Mouse (Mus musculus) ovary, postnatal 36 days (tissue): Measurements from ENCODE around the gene Zkscan17.
A peak's percentile ranks its signal among the peaks of the same experiment; 100 is the strongest.

Experiments
- DNase-seq: peaks from one replicate; pipeline ENCODE4 v3.0.0; 2022; ENCODE audit warnings: low spot score, mixed read lengths

The Zkscan17 gene

GRCm38 (mm10) chr11:59518226-59518625 lies 8.3 kb downstream of the Zkscan17 start:
- no peak for DNase-seq

GRCm38 (mm10) chr11:59517441-59517840 lies 9.1 kb downstream of the Zkscan17 start:
- no peak for DNase-seq

GRCm38 (mm10) chr11:59514789-59515188 lies 11.8 kb downstream of the Zkscan17 start:
- DNase-seq = no peak

GRCm38 (mm10) chr11:59514381-59514780 lies 12.2 kb downstream of the Zkscan17 start:
- no peak for DNase-seq

- DNase-seq = no peak
Observed at GRCm38 (mm10) chr11:59513556-59513955, 13.0 kb downstream of the Zkscan17 start.

GRCm38 (mm10) chr11:59512733-59513132 lies 13.8 kb downstream of the Zkscan17 start:
- no peak for DNase-seq

GRCm38 (mm10) chr11:59511558-59511957 lies 15.0 kb downstream of the Zkscan17 start:
- no peak for DNase-seq

GRCm38 (mm10) chr11:59506713-59507074 lies 19.9 kb downstream of the Zkscan17 start:
- DNase-seq = no peak

- DNase-seq = peak; percentile 91
Observed at GRCm38 (mm10) chr11:59505839-59506712, 20.5 kb downstream of the Zkscan17 start.

- DNase-seq = peak; percentile 62
Observed at GRCm38 (mm10) chr11:59505351-59505838, 21.2 kb downstream of the Zkscan17 start.

- no peak for DNase-seq
Observed at GRCm38 (mm10) chr11:59501978-59502700, 24.4 kb downstream of the Zkscan17 start.

- no peak for DNase-seq
Observed at GRCm38 (mm10) chr11:59497747-59498146, 28.8 kb downstream of the Zkscan17 start.

GRCm38 (mm10) chr11:59496672-59497310 lies 29.8 kb downstream of the Zkscan17 start:
- no peak for DNase-seq

GRCm38 (mm10) chr11:59486222-59486621 lies 40.3 kb downstream of the Zkscan17 start:
- DNase-seq = no peak

GRCm38 (mm10) chr11:59485641-59486040 lies 40.9 kb downstream of the Zkscan17 start:
- DNase-seq = no peak

GRCm38 (mm10) chr11:59483212-59483611 lies 43.3 kb downstream of the Zkscan17 start:
- DNase-seq = no peak

GRCm38 (mm10) chr11:59477240-59477639 lies 49.3 kb downstream of the Zkscan17 start:
- no peak for DNase-seq

GRCm38 (mm10) chr11:59472326-59472677 lies 54.2 kb downstream of the Zkscan17 start, which contains the start of gene Zfp867:
Gene Zfp867 (minus strand): TSS chr11:59472474.
- DNase-seq = peak; percentile 81

- no peak for DNase-seq
Observed at GRCm38 (mm10) chr11:59471413-59472325, 54.9 kb downstream of the Zkscan17 start.

- no peak for DNase-seq
Observed at GRCm38 (mm10) chr11:59460459-59460858, 66.1 kb downstream of the Zkscan17 start.

GRCm38 (mm10) chr11:59458973-59459372 lies 67.6 kb downstream of the Zkscan17 start:
- no peak for DNase-seq
